Mouse (Mus musculus) thymus, postnatal 25 days (tissue): Measurements from ENCODE around the gene Txndc15.

Source experiments
- DNase-seq: peaks from one replicate; pipeline ENCODE4 v3.0.0; 2022

The Txndc15 gene

DNA sequence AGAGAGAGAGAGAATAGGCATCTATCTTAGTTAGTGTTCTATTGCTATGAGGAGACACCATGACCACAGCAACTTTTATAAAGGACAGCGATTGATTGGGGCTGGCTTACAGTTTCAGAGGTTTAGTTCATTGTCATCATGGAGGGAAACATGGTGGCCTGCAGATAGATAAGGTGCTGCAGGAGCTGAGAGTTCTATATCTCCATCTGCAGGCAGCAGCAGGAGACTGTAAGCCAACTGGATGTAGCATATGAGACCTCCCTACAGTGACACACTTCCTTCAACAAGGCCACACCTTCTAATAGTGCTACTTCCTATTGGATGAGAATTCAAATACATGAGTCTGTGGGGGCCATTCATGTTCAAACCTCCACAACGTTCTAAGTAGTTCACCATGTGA is 17.7 kb downstream of the Txndc15 start:
- no peak for DNase-seq

DNA sequence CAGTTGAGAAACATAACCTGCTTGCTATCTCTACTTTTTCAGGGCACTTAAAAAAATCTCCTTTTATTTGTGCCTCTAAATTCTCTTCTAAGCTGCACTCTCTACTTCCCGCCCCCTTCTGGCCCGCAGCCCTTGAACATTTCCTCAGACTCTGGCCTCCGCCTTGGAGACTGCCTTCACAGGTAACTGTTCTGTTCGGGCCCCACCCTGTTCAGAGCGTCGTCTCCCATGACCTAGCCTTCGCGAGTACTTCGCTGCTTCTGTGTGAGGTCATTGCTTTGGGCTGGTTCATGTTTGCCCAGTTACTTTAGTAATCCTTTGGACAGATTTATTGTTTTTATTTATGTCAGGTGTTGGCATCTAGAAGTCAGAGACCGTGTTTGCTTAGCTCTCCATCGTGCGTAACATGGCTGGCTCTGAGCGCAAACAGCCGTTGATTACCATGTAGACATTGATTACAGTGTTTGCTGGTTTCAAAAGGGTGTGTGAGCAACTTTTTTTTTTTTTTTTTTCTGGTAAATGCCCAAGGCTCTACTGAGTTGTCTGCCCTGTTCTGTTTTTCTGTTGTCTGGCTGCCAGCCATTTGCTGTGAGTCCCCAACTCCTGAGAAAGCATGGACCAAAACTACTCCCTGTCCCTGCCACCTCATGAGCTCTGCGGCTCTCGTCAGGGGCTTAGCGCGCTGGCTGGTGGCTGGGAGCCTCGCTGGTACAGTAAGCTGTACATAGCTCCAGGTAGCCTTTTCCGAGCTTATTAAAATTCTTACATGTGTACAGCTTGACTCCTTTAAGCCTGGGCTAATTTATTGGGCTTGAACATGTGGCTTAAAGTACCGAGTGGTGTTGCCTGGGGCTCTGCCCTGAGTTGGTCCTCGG is 19.4 kb downstream of the Txndc15 start:
- DNase-seq, result no peak

DNA sequence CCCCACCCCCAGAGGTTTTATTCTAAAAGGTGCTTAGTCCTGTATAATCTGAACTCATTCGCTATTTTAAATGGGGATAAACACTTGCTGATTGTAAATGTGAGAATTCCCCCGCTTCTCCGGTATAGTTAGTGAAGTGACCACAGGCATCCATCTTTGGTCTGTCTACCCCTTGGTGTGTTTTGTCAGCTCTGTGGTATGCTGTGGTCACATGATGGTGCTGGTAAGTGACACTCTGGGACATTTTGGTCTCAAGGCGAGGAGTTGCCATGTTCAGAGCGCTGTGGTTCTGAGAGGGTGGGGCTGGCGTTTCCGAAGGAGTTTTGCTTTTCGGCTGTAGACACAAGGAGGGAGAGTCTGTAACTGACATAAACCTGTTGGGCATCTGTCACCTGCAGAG is 23.4 kb downstream of the Txndc15 start:
- no peak for DNase-seq

DNA sequence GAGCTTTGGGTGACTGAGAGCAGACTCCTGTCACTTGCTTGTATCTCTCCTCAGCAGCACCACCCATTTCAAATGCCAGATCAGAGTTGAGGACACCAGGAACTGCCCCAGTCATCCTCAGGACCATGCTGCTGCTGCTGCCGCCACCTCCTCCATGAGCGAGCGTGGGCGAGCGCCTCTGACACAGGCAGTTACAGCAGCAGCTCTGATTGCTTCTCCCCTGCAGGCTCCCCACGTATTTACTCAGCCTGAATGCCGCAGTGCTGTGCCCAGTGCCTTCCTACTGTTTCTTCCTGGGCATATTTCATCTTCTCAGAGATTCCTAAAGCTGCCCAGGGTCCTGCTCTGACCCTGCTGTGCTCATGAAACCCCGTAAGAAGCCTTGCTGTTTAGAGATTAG is 27.9 kb downstream of the Txndc15 start:
- no peak for DNase-seq

- DNase-seq, result no peak
Measured at GRCm38 (mm10) chr13:55754380-55754779, 39.9 kb downstream of the Txndc15 start.

- no peak for DNase-seq
Measured at GRCm38 (mm10) chr13:55756789-55757188, 42.3 kb downstream of the Txndc15 start.

DNA sequence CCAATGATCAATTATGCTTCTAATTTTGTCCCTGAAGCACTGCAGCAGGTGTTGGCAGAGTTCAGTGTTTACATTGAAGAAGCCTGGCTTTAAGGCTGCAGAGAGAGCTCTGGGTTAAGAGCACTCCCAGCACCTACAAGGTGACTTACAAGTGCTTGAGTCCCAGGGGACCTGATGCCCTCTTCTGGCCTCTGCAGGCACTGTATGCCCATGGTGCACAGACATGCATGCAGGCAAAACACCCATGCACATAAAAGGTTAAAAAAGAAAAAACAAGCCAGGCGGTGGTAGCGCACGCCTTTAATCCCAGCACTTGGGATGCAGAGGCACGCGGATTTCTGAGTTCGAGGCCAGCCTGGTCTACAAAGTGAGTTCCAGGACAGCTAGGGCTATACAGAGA is 43.2 kb downstream of the Txndc15 start:
- peak; percentile 7 for DNase-seq

GRCm38 (mm10) chr13:55760576-55760975 is 46.1 kb downstream of the Txndc15 start:
- no peak for DNase-seq

GRCm38 (mm10) chr13:55761486-55761885 is 47.0 kb downstream of the Txndc15 start:
- no peak for DNase-seq

GRCm38 (mm10) chr13:55774352-55774751 is 59.9 kb downstream of the Txndc15 start:
- DNase-seq, result no peak

- DNase-seq, result no peak
Measured at GRCm38 (mm10) chr13:55775056-55775455, 60.6 kb downstream of the Txndc15 start.
